Mouse (Mus musculus): ENCODE data around the gene Plin5.
A peak's percentile ranks its signal among the peaks of the same experiment; 100 is the strongest.

Plin5 gene

GRCm38 (mm10) chr17:56117251-56117710, at the start of gene Plin5:
TSS of gene Plin5 (minus strand) at chr17:56117596.
- DNase-seq (ENCODE audit: low read depth, low spot score): no peak

DNA sequence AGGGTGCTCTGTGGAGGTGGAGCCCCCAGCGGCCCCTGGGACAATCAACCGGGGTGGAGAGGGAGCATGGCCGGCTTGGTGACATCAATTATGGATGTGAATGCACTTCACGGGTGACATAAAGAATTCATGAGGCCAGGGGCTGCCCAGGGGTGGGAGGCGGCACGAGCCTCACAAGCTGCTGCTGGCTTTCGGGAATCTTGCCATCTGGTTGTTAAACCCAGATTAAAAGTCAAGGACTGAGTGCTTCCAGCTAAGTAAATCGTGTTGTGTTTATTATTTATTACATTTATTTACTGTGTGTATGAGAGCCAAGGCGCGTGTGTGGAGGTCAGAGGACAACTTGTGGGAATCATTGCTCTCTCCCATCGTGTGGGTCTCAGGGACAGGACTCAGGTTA, 48.3 kb upstream of the Plin5 start:
- DNase-seq (ENCODE audit: low read depth, low spot score): no peak

DNA sequence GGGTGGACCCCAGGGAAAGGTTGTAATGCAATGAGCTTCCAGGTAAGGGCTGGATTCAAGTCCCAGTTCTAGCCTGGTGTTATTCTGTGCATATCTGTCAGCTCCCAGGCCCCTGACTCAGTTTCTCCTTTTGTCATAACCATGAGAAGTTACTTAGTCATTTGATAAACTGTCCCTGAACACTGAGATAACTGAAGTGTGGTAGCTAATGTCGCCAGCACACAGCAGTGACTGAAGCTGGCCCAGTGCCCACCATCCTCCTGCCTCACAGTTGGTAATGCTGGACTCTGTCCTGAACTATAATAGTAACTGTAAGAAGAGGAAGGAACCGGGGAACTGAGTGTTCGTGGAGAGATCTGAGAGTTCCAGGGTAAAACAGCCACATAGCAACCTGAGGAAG, 47.1 kb upstream of the Plin5 start:
- no peak for DNase-seq (ENCODE audit: low read depth, low spot score)

GRCm38 (mm10) chr17:56163523-56164102, 46.2 kb upstream of the Plin5 start:
- no peak for DNase-seq (ENCODE audit: low read depth, low spot score)

GRCm38 (mm10) chr17:56162231-56162774, 44.9 kb upstream of the Plin5 start, which contains the start of gene Tnfaip8l1:
TSS of gene Tnfaip8l1 (plus strand) at chr17:56162477.
- peak; percentile 74 for DNase-seq (ENCODE audit: low read depth, low spot score)

GRCm38 (mm10) chr17:56159729-56160128, 42.3 kb upstream of the Plin5 start:
- DNase-seq (ENCODE audit: low read depth, low spot score): no peak

DNA sequence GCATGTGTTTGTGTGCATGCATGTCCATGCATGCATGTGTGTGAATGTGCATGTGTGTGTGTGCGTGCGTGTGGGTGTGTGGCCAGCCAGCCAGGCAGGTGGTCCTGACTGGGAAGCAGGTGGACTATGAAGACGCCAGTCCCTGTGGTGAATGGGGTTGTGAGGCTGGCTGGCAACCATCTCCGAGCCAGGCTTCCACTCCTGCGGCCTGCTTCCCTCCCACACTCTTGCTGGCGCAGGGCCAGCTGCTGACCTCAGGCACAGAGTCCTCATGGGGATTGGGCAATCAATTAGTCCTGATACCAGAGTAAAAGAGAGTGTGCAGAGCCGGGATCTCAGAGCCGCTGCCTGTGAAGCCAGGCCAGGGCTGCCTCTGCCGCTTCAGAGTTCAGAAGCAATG, 36.2 kb upstream of the Plin5 start:
- no peak for DNase-seq (ENCODE audit: low read depth, low spot score)

DNA sequence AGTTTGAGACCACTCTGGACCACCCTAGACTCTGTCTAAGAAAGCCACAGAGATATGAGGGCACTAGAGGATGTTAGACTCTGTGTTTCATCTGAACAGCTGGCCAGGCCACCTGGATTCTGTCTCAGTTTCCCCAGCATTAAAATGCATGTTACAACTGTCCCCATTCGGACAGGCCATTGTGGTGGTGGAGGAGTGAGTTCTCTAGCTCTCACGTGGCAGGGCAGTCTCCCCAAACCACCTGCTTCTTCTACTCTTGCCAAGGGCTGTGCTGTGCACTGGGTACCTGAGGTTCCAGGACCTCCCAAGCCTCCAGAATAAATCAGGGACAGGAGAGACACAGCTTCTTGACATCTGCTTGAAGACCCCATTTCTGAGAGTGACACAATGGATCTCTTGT, 32.5 kb upstream of the Plin5 start:
- DNase-seq (ENCODE audit: low read depth, low spot score): no peak

GRCm38 (mm10) chr17:56148790-56149618, 31.6 kb upstream of the Plin5 start:
- DNase-seq (ENCODE audit: low read depth, low spot score): no peak

DNA sequence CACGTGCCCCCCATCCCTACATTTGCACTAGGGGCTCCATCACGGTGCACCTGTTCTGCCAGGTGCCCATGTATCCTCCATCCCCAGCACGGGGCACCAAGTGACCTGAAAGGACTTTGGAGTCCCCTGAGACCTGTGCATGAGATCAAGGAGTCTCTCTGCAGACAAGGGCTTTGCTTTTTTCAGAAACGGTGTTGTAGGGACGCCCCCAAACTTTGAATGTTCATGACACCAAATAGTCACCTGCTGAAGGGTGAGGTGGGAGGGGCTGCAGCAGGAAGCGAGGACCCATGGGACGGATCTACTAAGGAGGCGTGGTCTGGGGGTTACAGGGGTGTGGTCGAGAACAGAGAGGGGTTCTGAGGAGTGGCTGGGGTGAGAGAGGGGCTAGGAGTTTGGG, 30.9 kb upstream of the Plin5 start:
- DNase-seq (ENCODE audit: low read depth, low spot score): no peak

GRCm38 (mm10) chr17:56147420-56147819, 30.0 kb upstream of the Plin5 start:
- no peak for DNase-seq (ENCODE audit: low read depth, low spot score)

DNA sequence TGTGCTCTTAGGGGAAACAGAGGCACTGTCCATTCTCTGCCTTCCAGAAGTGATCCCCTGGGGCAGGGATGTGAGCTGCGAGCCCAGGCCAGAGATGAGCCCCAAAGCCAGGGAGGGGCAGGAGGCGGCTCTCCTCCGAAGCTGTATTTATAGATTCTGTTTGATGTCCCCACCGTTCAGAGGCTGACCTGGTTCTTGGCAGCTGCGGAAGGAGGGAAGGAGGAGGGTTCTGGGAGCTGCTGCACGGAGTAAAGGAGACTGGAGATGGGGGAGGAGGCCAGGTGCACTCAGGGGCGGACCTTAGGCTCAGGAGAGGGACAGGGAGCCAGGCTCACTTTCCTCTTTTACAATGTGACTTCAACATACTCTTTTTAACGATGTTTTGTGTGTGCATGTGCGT, 28.7 kb upstream of the Plin5 start:
- no peak for DNase-seq (ENCODE audit: low read depth, low spot score)

- DNase-seq (ENCODE audit: low read depth, low spot score): no peak
These were observed 27.1 kb upstream of the Plin5 start for GRCm38 (mm10) chr17:56144546-56144945.

- DNase-seq (ENCODE audit: low read depth, low spot score): no peak
These were observed 24.6 kb upstream of the Plin5 start for GRCm38 (mm10) chr17:56141702-56142605.

- DNase-seq (ENCODE audit: low read depth, low spot score): no peak
These were observed 22.6 kb upstream of the Plin5 start, which contains the start of gene Sema6b for GRCm38 (mm10) chr17:56139858-56140595. TSS of gene Sema6b (minus strand) at chr17:56140343.

DNA sequence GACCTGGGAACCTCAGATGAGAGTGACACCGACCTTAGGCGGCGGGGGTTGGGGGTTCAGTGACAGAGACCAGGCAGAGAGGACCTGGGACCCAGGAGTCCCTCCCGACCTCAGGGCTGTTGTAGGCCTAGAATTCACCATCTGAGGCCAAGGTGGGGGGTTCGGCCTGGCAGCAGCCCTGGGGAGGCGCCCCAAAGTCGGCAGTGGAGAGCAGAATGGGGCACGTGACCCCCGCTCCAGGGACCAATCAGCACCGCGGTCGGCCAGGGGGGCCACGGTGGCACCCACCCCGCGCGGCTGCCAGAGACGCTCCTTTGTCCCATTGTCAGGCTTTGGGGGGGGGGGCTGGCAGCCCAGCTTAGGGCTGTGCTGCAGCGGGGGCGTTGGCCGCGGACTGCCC, 22.0 kb upstream of the Plin5 start:
- DNase-seq (ENCODE audit: low read depth, low spot score): no peak

DNA sequence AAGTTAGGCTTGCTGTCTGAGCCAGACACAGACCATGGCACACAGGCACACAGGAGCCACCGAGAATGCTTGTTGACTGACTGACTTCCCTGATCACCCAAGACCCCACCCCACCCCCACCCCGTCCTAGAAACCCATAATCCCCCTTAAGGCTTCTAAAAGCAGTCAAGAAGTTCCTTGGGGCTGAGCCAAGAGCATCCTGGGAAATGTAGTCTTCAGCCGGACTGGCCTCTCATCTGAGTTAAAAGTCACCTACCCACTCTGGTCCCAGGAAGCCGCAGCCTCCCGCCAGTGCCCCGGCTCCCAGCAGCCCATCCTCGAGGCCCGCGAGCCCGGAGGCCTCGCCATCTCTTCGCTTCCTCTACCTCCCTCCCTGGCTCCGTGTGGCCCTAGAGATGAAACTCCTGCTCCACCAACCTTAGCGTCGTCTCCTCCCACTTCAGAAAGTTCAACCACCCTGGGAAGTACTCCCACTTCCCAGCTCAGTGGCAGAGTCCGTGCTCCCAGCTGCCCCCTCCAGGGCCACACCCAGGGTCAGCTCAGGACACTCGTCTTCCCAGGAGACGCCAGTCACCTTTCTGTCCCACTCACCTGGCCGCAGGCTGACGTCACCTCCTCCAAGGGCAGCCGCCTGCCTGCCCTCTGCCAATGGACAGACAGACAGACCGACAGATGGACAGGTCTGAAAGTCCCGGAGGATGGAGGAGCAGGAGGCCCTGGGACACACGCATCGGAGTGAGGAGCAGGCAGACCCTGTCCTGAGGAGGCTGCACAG, 20.6 kb upstream of the Plin5 start:
- no peak for DNase-seq (ENCODE audit: low read depth, low spot score)

DNA sequence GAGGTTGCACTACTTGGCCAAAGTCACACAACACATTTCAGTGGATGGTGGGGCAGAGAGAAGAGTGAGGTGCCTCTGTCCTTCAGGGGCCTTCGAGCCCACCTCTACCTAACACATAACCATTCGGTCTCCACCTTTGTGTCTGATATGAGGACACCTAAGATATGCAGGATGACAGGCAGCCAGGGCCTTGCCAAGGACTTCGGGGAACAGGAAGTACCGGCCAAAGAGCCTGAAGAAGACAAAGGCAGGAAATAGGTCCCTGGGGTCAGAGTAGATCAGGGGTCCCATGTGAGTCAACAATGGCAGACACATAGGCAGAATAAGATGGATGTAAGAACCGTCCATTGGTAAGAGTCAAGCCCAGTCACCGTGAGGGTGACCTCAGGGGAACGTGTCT, 19.2 kb upstream of the Plin5 start:
- DNase-seq (ENCODE audit: low read depth, low spot score): no peak

GRCm38 (mm10) chr17:56134463-56134971, 17.1 kb upstream of the Plin5 start:
- peak; percentile 37 for DNase-seq (ENCODE audit: low read depth, low spot score)
